Mouse (Mus musculus) embryonic facial prominence, embryonic 10.5 days (tissue): Measurements from ENCODE around the gene Akap13. TPM values are rescaled to one million over a fixed set of nuclear protein-coding genes. Genes with fewer than 3 reads are reported as not detected.

ENCODE experiments used
- DNase-seq: peaks from one replicate; pipeline ENCODE4 v3.0.0-alpha.2; 2017; ENCODE audit warnings: low spot score
- H3K27ac ChIP-seq: fragments of 300-500 bp; sonication (generic); replicated peaks from 2 replicates; pipeline ENCODE4 v1.5.1; 2016; ENCODE audit warnings: mild to moderate bottlenecking
- H3K27me3 ChIP-seq: fragments of 300-500 bp; sonication (generic); replicated peaks from 2 replicates; pipeline ENCODE4 v1.6.1; 2016; ENCODE audit warnings: low read depth, mild to moderate bottlenecking; ENCODE audit not compliant: poor library complexity, severe bottlenecking
- H3K36me3 ChIP-seq: fragments of 300-500 bp; sonication (generic); replicated peaks from 2 replicates; pipeline ENCODE4 v1.6.1; 2016; ENCODE audit warnings: mild to moderate bottlenecking, moderate library complexity
- H3K4me1 ChIP-seq: fragments of 300-500 bp; sonication (generic); 2 replicates; pipeline ENCODE4 v1.6.1; 2016
- H3K4me3 ChIP-seq: fragments of 300-500 bp; sonication (generic); 2 replicates; pipeline ENCODE4 v1.5.1; 2016; ENCODE audit warnings: mild to moderate bottlenecking, moderate library complexity
- H3K9me3 ChIP-seq: fragments of 300-500 bp; sonication (generic); 2 replicates; pipeline ENCODE4 v1.6.1; 2016; ENCODE audit warnings: mild to moderate bottlenecking
- WGBS: fragments of 180-500 bp; shearing (Covaris S2); methylation state at CpG from one replicate; pipeline ENCODE4 v1.1.7; 2016; 5-methylcytosine and 5-hydroxymethylcytosine counted together
- polyA plus RNA-seq: library from polyadenylated mRNA; unstranded; fragments of >200 nt; fragmentation: Nextera tagmentation; extraction: Ambion mirVana; gene quantifications from 2 replicates; pipeline ENCODE4 v1.2.1, GENCODE M21; 2016

Gene Akap13
- polyA plus RNA-seq, 1 experiment from 2014 or later, result 37.6 TPM

GRCm38 (mm10) chr7:75428913-75429312, 26.4 kb upstream of the Akap13 start:
- no peak overlapping the region for H3K27ac ChIP-seq
- 83% methylated on average over 4 of the region's 4 CpGs for WGBS
- peaks cover 34% of the 10 kb centered on the region for H3K4me1 ChIP-seq
- peaks cover 7% of the 10 kb centered on the region; the same call in 1 of the 2 replicates for H3K27me3 ChIP-seq
- H3K36me3 ChIP-seq, result no peaks in the 10 kb centered on the region
- no peaks in the 10 kb centered on the region for H3K9me3 ChIP-seq
- DNase-seq, result no peak
- H3K4me3 ChIP-seq, result no peak overlapping the region

GRCm38 (mm10) chr7:75430550-75430949, 24.8 kb upstream of the Akap13 start:
- DNase-seq, result no peak
- Histone ChIP-seq H3K36me3 (no peaks in the 10 kb centered on the region), H3K27me3 (peaks cover 10% of the 10 kb centered on the region; the same call in 1 of the 2 replicates), H3K4me1 (peaks cover 29% of the 10 kb centered on the region), H3K27ac (no peak overlapping the region), H3K9me3 (no peaks in the 10 kb centered on the region), H3K4me3 (no peak overlapping the region)
- 71% methylated on average over 2 of the region's 2 CpGs for WGBS

GRCm38 (mm10) chr7:75431043-75431442, 24.3 kb upstream of the Akap13 start:
- H3K4me3 ChIP-seq, result no peak overlapping the region
- DNase-seq, result peak; percentile 39
- no peaks in the 10 kb centered on the region for H3K9me3 ChIP-seq
- H3K27me3 ChIP-seq, result peaks cover 10% of the 10 kb centered on the region; the same call in 1 of the 2 replicates
- no peaks in the 10 kb centered on the region for H3K36me3 ChIP-seq
- H3K27ac ChIP-seq, result no peak overlapping the region
- 31% methylated on average over 7 of the region's 7 CpGs for WGBS
- peaks cover 29% of the 10 kb centered on the region for H3K4me1 ChIP-seq

- Histone ChIP-seq H3K27ac (no peak overlapping the region), H3K4me1 (peaks cover 38% of the 10 kb centered on the region), H3K27me3 (peaks cover 10% of the 10 kb centered on the region; the same call in 1 of the 2 replicates), H3K36me3 (no peaks in the 10 kb centered on the region), H3K9me3 (no peaks in the 10 kb centered on the region), H3K4me3 (no peak overlapping the region)
- no peak for DNase-seq
- 78% methylated on average over 3 of the region's 3 CpGs for WGBS
Observed at GRCm38 (mm10) chr7:75432046-75432445, 23.3 kb upstream of the Akap13 start.

- DNase-seq, result peak; percentile 57
- peaks cover 10% of the 10 kb centered on the region; the same call in 1 of the 2 replicates for H3K27me3 ChIP-seq
- 54% methylated on average over 8 of the region's 8 CpGs for WGBS
- no peaks in the 10 kb centered on the region for H3K9me3 ChIP-seq
- no peak overlapping the region for H3K27ac ChIP-seq
- H3K4me3 ChIP-seq, result no peak overlapping the region
- no peaks in the 10 kb centered on the region for H3K36me3 ChIP-seq
- H3K4me1 ChIP-seq, result peaks cover 25% of the 10 kb centered on the region
Observed at GRCm38 (mm10) chr7:75436413-75437174, 18.7 kb upstream of the Akap13 start.

GRCm38 (mm10) chr7:75439570-75439969, 15.8 kb upstream of the Akap13 start:
- WGBS, result 86% methylated on average over 4 of the region's 4 CpGs
- DNase-seq, result no peak
- H3K36me3 ChIP-seq, result no peaks in the 10 kb centered on the region
- no peak overlapping the region for H3K4me3 ChIP-seq
- H3K27me3 ChIP-seq, result no peaks in the 10 kb centered on the region
- no peak overlapping the region for H3K27ac ChIP-seq
- peaks cover 9% of the 10 kb centered on the region for H3K4me1 ChIP-seq
- H3K9me3 ChIP-seq, result 0 out of 2 replicates have a peak, but pooled peaks cover 3% of the 10 kb centered on the region

- peaks cover 9% of the 10 kb centered on the region for H3K4me1 ChIP-seq
- no peak for DNase-seq
- no peak overlapping the region for H3K27ac ChIP-seq
- H3K4me3 ChIP-seq, result no peak overlapping the region
- WGBS, result 74% methylated on average over 2 of the region's 2 CpGs
- 0 out of 2 replicates have a peak, but pooled peaks cover 3% of the 10 kb centered on the region for H3K9me3 ChIP-seq
- H3K27me3 ChIP-seq, result no peaks in the 10 kb centered on the region
- no peaks in the 10 kb centered on the region for H3K36me3 ChIP-seq
Observed at GRCm38 (mm10) chr7:75440241-75440640, 15.1 kb upstream of the Akap13 start.

- no peak overlapping the region for H3K4me3 ChIP-seq
- H3K9me3 ChIP-seq, result 0 out of 2 replicates have a peak, but pooled peaks cover 3% of the 10 kb centered on the region
- no peaks in the 10 kb centered on the region for H3K36me3 ChIP-seq
- no peak overlapping the region for H3K27ac ChIP-seq
- DNase-seq, result no peak
- H3K27me3 ChIP-seq, result no peaks in the 10 kb centered on the region
- no peaks in the 10 kb centered on the region for H3K4me1 ChIP-seq
- WGBS, result 78% methylated on average over 2 of the region's 2 CpGs
Observed at GRCm38 (mm10) chr7:75441947-75442346, 13.4 kb upstream of the Akap13 start.

GRCm38 (mm10) chr7:75456152-75456888, 986 bp downstream of the Akap13 start:
- Histone ChIP-seq H3K4me3 (peak overlapping the region; percentile 93), H3K27me3 (no peaks in the 10 kb centered on the region), H3K27ac (peak overlapping the region; percentile 98), H3K9me3 (no peaks in the 10 kb centered on the region), H3K4me1 (peaks cover 27% of the 10 kb centered on the region), H3K36me3 (no peaks in the 10 kb centered on the region)
- DNase-seq, result peak; percentile 10
- WGBS, result 2% methylated on average over 25 of the region's 25 CpGs

- DNase-seq, result no peak
- H3K27ac ChIP-seq, result no peak overlapping the region
- peaks cover 27% of the 10 kb centered on the region for H3K4me1 ChIP-seq
- H3K9me3 ChIP-seq, result no peaks in the 10 kb centered on the region
- no peak overlapping the region for H3K4me3 ChIP-seq
- H3K36me3 ChIP-seq, result no peaks in the 10 kb centered on the region
- H3K27me3 ChIP-seq, result no peaks in the 10 kb centered on the region
- 82% methylated on average over 1 of the region's 1 CpGs for WGBS
Observed at GRCm38 (mm10) chr7:75460290-75460689, 5.0 kb downstream of the Akap13 start.

GRCm38 (mm10) chr7:75463579-75464162, 8.3 kb downstream of the Akap13 start:
- H3K4me3 ChIP-seq, result no peak overlapping the region
- H3K36me3 ChIP-seq, result no peaks in the 10 kb centered on the region
- no peak for DNase-seq
- H3K9me3 ChIP-seq, result no peaks in the 10 kb centered on the region
- H3K4me1 ChIP-seq, result peaks cover 10% of the 10 kb centered on the region; the same call in 1 of the 2 replicates
- H3K27me3 ChIP-seq, result no peaks in the 10 kb centered on the region
- no peak overlapping the region for H3K27ac ChIP-seq

- no peak for DNase-seq
- Histone ChIP-seq H3K27me3 (no peaks in the 10 kb centered on the region), H3K9me3 (no peaks in the 10 kb centered on the region), H3K27ac (no peak overlapping the region), H3K4me1 (peaks cover 18% of the 10 kb centered on the region), H3K36me3 (no peaks in the 10 kb centered on the region), H3K4me3 (no peak overlapping the region)
- WGBS, result 77% methylated on average over 7 of the region's 7 CpGs
Observed at GRCm38 (mm10) chr7:75467791-75468190, 12.5 kb downstream of the Akap13 start.
